Mouse (Mus musculus): ENCODE results near the gene Trim63. TPM values are rescaled to one million over a fixed set of nuclear protein-coding genes. Genes with fewer than 3 reads are reported as not detected.
"Not testable (repeated sequence)": the region's sequence is repeated elsewhere in the genome, so short reads cannot be mapped to it uniquely, and the experiment has no call there.

Trim63 gene
- polyA plus RNA-seq, 1 experiment from 2014 or later: 1.4 TPM

- no peaks in the 10 kb centered on the region for H3K36me3 ChIP-seq (ENCODE audit: control insufficient read depth, insufficient read depth)
- peak overlapping the region; percentile 51 for H3K4me2 ChIP-seq (replicated peaks; ENCODE audit: low read depth)
- no peak for TF ChIP-seq CTCF (IDR thresholded peaks at IDR 0.05; ENCODE audit: low read depth)
- peak overlapping the region; percentile 88 for H3K27ac ChIP-seq (ENCODE audit: low read depth, low read length)
- no peaks in the 10 kb centered on the region for H3K9me3 ChIP-seq (ENCODE audit: control insufficient read depth)
- H3K9ac ChIP-seq (ENCODE audit: low read depth, low read length): no peak overlapping the region
- no peaks in the 10 kb centered on the region for H3K4me1 ChIP-seq (replicated peaks; ENCODE audit: control insufficient read depth, insufficient read depth, low read length)
- WGBS: 32% methylated on average over 5 of the region's 5 CpGs
- H3K4me3 ChIP-seq (ENCODE audit: low read depth, low read length): no peak overlapping the region
- H3K27me3 ChIP-seq (replicated peaks; ENCODE audit: control insufficient read depth, insufficient read depth, low read length): no peaks in the 10 kb centered on the region
- ATAC-seq: peak; percentile 94
Measured at GRCm38 (mm10) chr4:134326859-134327530, 12.1 kb downstream of the Trim63 start.

- ATAC-seq: no peak
- Histone ChIP-seq H3K4me2 (replicated peaks; ENCODE audit: low read depth) (peak overlapping the region; percentile 51), H3K4me3 (ENCODE audit: low read depth, low read length) (no peak overlapping the region), H3K9me3 (ENCODE audit: control insufficient read depth) (no peaks in the 10 kb centered on the region), H3K36me3 (ENCODE audit: control insufficient read depth, insufficient read depth) (no peaks in the 10 kb centered on the region), H3K9ac (ENCODE audit: low read depth, low read length) (no peak overlapping the region), H3K27ac (ENCODE audit: low read depth, low read length) (peak overlapping the region; percentile 88), H3K4me1 (replicated peaks; ENCODE audit: control insufficient read depth, insufficient read depth, low read length) (no peaks in the 10 kb centered on the region), H3K27me3 (replicated peaks; ENCODE audit: control insufficient read depth, insufficient read depth, low read length) (no peaks in the 10 kb centered on the region)
- 47% methylated on average over 8 of the region's 8 CpGs for WGBS
- TF ChIP-seq CTCF (IDR thresholded peaks at IDR 0.05; ENCODE audit: low read depth): no peak
Measured at GRCm38 (mm10) chr4:134328151-134328550, 13.2 kb downstream of the Trim63 start.

- Histone ChIP-seq H3K27me3 (replicated peaks; ENCODE audit: control insufficient read depth, insufficient read depth, low read length) (no peaks in the 10 kb centered on the region), H3K4me2 (replicated peaks; ENCODE audit: low read depth) (no peak overlapping the region), H3K4me3 (ENCODE audit: low read depth, low read length) (no peak overlapping the region), H3K27ac (ENCODE audit: low read depth, low read length) (no peak overlapping the region), H3K36me3 (ENCODE audit: control insufficient read depth, insufficient read depth) (no peaks in the 10 kb centered on the region), H3K4me1 (replicated peaks; ENCODE audit: control insufficient read depth, insufficient read depth, low read length) (no peaks in the 10 kb centered on the region), H3K9ac (ENCODE audit: low read depth, low read length) (no peak overlapping the region), H3K9me3 (ENCODE audit: control insufficient read depth) (no peaks in the 10 kb centered on the region)
- no peak for ATAC-seq
- WGBS: 86% methylated on average over 8 of the region's 8 CpGs
- no peak for TF ChIP-seq CTCF (IDR thresholded peaks at IDR 0.05; ENCODE audit: low read depth)
Measured at GRCm38 (mm10) chr4:134328832-134329231, 13.9 kb downstream of the Trim63 start.

- 52% methylated on average over 5 of the region's 5 CpGs for WGBS
- TF ChIP-seq CTCF (IDR thresholded peaks at IDR 0.05; ENCODE audit: low read depth): no peak
Measured at GRCm38 (mm10) chr4:134330281-134330680, 15.4 kb downstream of the Trim63 start.

GRCm38 (mm10) chr4:134341231-134341630, 26.3 kb downstream of the Trim63 start:
- H3K4me2 ChIP-seq (replicated peaks; ENCODE audit: low read depth); H3K4me1 ChIP-seq (replicated peaks; ENCODE audit: control insufficient read depth, insufficient read depth, low read length); H3K36me3 ChIP-seq (ENCODE audit: control insufficient read depth, insufficient read depth); H3K27ac ChIP-seq (ENCODE audit: low read depth, low read length); H3K9ac ChIP-seq (ENCODE audit: low read depth, low read length); H3K4me3 ChIP-seq (ENCODE audit: low read depth, low read length); ATAC-seq; H3K9me3 ChIP-seq (ENCODE audit: control insufficient read depth): not testable (repeated sequence)
- peaks cover 10% of the 10 kb centered on the region for H3K27me3 ChIP-seq (replicated peaks; ENCODE audit: control insufficient read depth, insufficient read depth, low read length)
- 77% methylated on average over 6 of the region's 6 CpGs for WGBS

More at GRCm38 (mm10) chr4:134330281-134330680, 15.4 kb downstream of the Trim63 start:
- Histone ChIP-seq H3K36me3 (ENCODE audit: control insufficient read depth, insufficient read depth) (no peaks in the 10 kb centered on the region), H3K9me3 (ENCODE audit: control insufficient read depth) (no peaks in the 10 kb centered on the region), H3K27ac (ENCODE audit: low read depth, low read length) (peak overlapping the region; percentile 54; the same call in 1 of the 2 replicates), H3K4me3 (ENCODE audit: low read depth, low read length) (no peak overlapping the region), H3K27me3 (replicated peaks; ENCODE audit: control insufficient read depth, insufficient read depth, low read length) (no peaks in the 10 kb centered on the region), H3K9ac (ENCODE audit: low read depth, low read length) (no peak overlapping the region), H3K4me2 (replicated peaks; ENCODE audit: low read depth) (no peak overlapping the region), H3K4me1 (replicated peaks; ENCODE audit: control insufficient read depth, insufficient read depth, low read length) (no peaks in the 10 kb centered on the region)
- ATAC-seq: no peak

GRCm38 (mm10) chr4:134342213-134342779, 27.4 kb downstream of the Trim63 start:
- peaks cover 10% of the 10 kb centered on the region for H3K27me3 ChIP-seq (replicated peaks; ENCODE audit: control insufficient read depth, insufficient read depth, low read length)
- peak overlapping the region; percentile 37 for H3K4me3 ChIP-seq (ENCODE audit: low read depth, low read length)
- no peaks in the 10 kb centered on the region for H3K9me3 ChIP-seq (ENCODE audit: control insufficient read depth)
- H3K27ac ChIP-seq (ENCODE audit: low read depth, low read length): peak overlapping the region; percentile 90
- H3K9ac ChIP-seq (ENCODE audit: low read depth, low read length): peak overlapping the region; percentile 50; the same call in 1 of the 2 replicates
- H3K36me3 ChIP-seq (ENCODE audit: control insufficient read depth, insufficient read depth): no peaks in the 10 kb centered on the region
- WGBS: 33% methylated on average over 11 of the region's 11 CpGs
- no peak for TF ChIP-seq CTCF (IDR thresholded peaks at IDR 0.05; ENCODE audit: low read depth)
- peaks cover 5% of the 10 kb centered on the region; the same call in 1 of the 2 replicates for H3K4me1 ChIP-seq (replicated peaks; ENCODE audit: control insufficient read depth, insufficient read depth, low read length)
- H3K4me2 ChIP-seq (replicated peaks; ENCODE audit: low read depth): peak overlapping the region; percentile 67
- ATAC-seq: no peak
